Mouse (Mus musculus): ENCODE results near the gene Zfp367. TPM values are rescaled to one million over a fixed set of nuclear protein-coding genes. Genes with fewer than 3 reads are reported as not detected.

Zfp367 gene
- 10.8 and 13.1 TPM in 2 replicates for polyA plus RNA-seq (2015; fragmentation: Nextera tagmentation; extraction: Ambion mirVana)

- peaks cover 20% of the 10 kb centered on the region for H3K4me1 ChIP-seq (replicated peaks; ENCODE audit: control insufficient read depth, insufficient read depth, low read length)
- peak within 1 kb of the TSS; percentile 58 for H3K9ac ChIP-seq (replicated peaks; ENCODE audit: low read depth, low read length)
- H3K27ac ChIP-seq (ENCODE audit: low read length) = peak within 1 kb of the TSS; percentile 81
- H3K27me3 ChIP-seq (replicated peaks; ENCODE audit: control insufficient read depth, insufficient read depth, low read length) = peaks cover 2% of the 10 kb centered on the region; the same call in 1 of the 2 replicates
- peak within 1 kb of the TSS; percentile 78 for H3K4me3 ChIP-seq (replicated peaks; ENCODE audit: low read length)
- H3K4me2 ChIP-seq (ENCODE audit: low read length) = peak within 1 kb of the TSS; percentile 90
- no peaks in the 10 kb centered on the region for H3K9me3 ChIP-seq (ENCODE audit: control insufficient read depth, low read length)
- H3K36me3 ChIP-seq (ENCODE audit: control insufficient read depth, insufficient read depth) = no peaks in the 10 kb centered on the region
- WGBS = under 1% methylated on average over 56 of the region's 56 CpGs
- ATAC-seq = peak; percentile 98
Observed at GRCm38 (mm10) chr13:64153083-64153682, at the start of gene Zfp367. Zfp367 (minus strand) TSS chr13:64153202.

GRCm38 (mm10) chr13:64200911-64201310, 47.9 kb upstream of the Zfp367 start:
- Histone ChIP-seq H3K4me2 (ENCODE audit: low read length) (no peak overlapping the region), H3K27me3 (replicated peaks; ENCODE audit: control insufficient read depth, insufficient read depth, low read length) (no peaks in the 10 kb centered on the region), H3K4me1 (replicated peaks; ENCODE audit: control insufficient read depth, insufficient read depth, low read length) (no peaks in the 10 kb centered on the region), H3K4me3 (replicated peaks; ENCODE audit: low read length) (no peak overlapping the region), H3K36me3 (ENCODE audit: control insufficient read depth, insufficient read depth) (no peaks in the 10 kb centered on the region), H3K9ac (replicated peaks; ENCODE audit: low read depth, low read length) (no peak overlapping the region), H3K9me3 (ENCODE audit: control insufficient read depth, low read length) (no peaks in the 10 kb centered on the region), H3K27ac (ENCODE audit: low read length) (no peak overlapping the region)
- no peak for ATAC-seq
- 98% methylated on average over 4 of the region's 4 CpGs for WGBS

GRCm38 (mm10) chr13:64198310-64198709, 45.3 kb upstream of the Zfp367 start:
- no peak for ATAC-seq
- Histone ChIP-seq H3K9ac (replicated peaks; ENCODE audit: low read depth, low read length) (no peak overlapping the region), H3K9me3 (ENCODE audit: control insufficient read depth, low read length) (no peaks in the 10 kb centered on the region), H3K27ac (ENCODE audit: low read length) (no peak overlapping the region), H3K4me2 (ENCODE audit: low read length) (no peak overlapping the region), H3K4me3 (replicated peaks; ENCODE audit: low read length) (no peak overlapping the region), H3K36me3 (ENCODE audit: control insufficient read depth, insufficient read depth) (no peaks in the 10 kb centered on the region), H3K4me1 (replicated peaks; ENCODE audit: control insufficient read depth, insufficient read depth, low read length) (no peaks in the 10 kb centered on the region), H3K27me3 (replicated peaks; ENCODE audit: control insufficient read depth, insufficient read depth, low read length) (no peaks in the 10 kb centered on the region)
- 88% methylated on average over 4 of the region's 4 CpGs for WGBS

- H3K4me2 ChIP-seq (ENCODE audit: low read length) = no peak overlapping the region
- no peak overlapping the region for H3K9ac ChIP-seq (replicated peaks; ENCODE audit: low read depth, low read length)
- no peaks in the 10 kb centered on the region for H3K27me3 ChIP-seq (replicated peaks; ENCODE audit: control insufficient read depth, insufficient read depth, low read length)
- H3K36me3 ChIP-seq (ENCODE audit: control insufficient read depth, insufficient read depth) = no peaks in the 10 kb centered on the region
- 90% methylated on average over 6 of the region's 6 CpGs for WGBS
- H3K27ac ChIP-seq (ENCODE audit: low read length) = no peak overlapping the region
- H3K9me3 ChIP-seq (ENCODE audit: control insufficient read depth, low read length) = no peaks in the 10 kb centered on the region
- no peak for ATAC-seq
- H3K4me3 ChIP-seq (replicated peaks; ENCODE audit: low read length) = no peak overlapping the region
- H3K4me1 ChIP-seq (replicated peaks; ENCODE audit: control insufficient read depth, insufficient read depth, low read length) = no peaks in the 10 kb centered on the region
Observed at GRCm38 (mm10) chr13:64197899-64198298, 44.9 kb upstream of the Zfp367 start.

GRCm38 (mm10) chr13:64187065-64187464, 34.1 kb upstream of the Zfp367 start:
- Histone ChIP-seq H3K27ac (ENCODE audit: low read length) (no peak overlapping the region), H3K36me3 (ENCODE audit: control insufficient read depth, insufficient read depth) (no peaks in the 10 kb centered on the region), H3K9ac (replicated peaks; ENCODE audit: low read depth, low read length) (no peak overlapping the region), H3K4me1 (replicated peaks; ENCODE audit: control insufficient read depth, insufficient read depth, low read length) (no peaks in the 10 kb centered on the region), H3K27me3 (replicated peaks; ENCODE audit: control insufficient read depth, insufficient read depth, low read length) (no peaks in the 10 kb centered on the region), H3K9me3 (ENCODE audit: control insufficient read depth, low read length) (no peaks in the 10 kb centered on the region), H3K4me3 (replicated peaks; ENCODE audit: low read length) (no peak overlapping the region), H3K4me2 (ENCODE audit: low read length) (no peak overlapping the region)
- ATAC-seq = no peak

GRCm38 (mm10) chr13:64186516-64186915, 33.5 kb upstream of the Zfp367 start:
- WGBS = 95% methylated on average over 4 of the region's 4 CpGs

GRCm38 (mm10) chr13:64185586-64185985, 32.6 kb upstream of the Zfp367 start:
- H3K27me3 ChIP-seq (replicated peaks; ENCODE audit: control insufficient read depth, insufficient read depth, low read length) = no peaks in the 10 kb centered on the region
- 94% methylated on average over 9 of the region's 9 CpGs for WGBS
- H3K4me3 ChIP-seq (replicated peaks; ENCODE audit: low read length) = no peak overlapping the region
- ATAC-seq = no peak
- H3K36me3 ChIP-seq (ENCODE audit: control insufficient read depth, insufficient read depth) = no peaks in the 10 kb centered on the region
- H3K27ac ChIP-seq (ENCODE audit: low read length) = no peak overlapping the region
- no peaks in the 10 kb centered on the region for H3K9me3 ChIP-seq (ENCODE audit: control insufficient read depth, low read length)
- H3K4me2 ChIP-seq (ENCODE audit: low read length) = no peak overlapping the region
- H3K4me1 ChIP-seq (replicated peaks; ENCODE audit: control insufficient read depth, insufficient read depth, low read length) = no peaks in the 10 kb centered on the region
- no peak overlapping the region for H3K9ac ChIP-seq (replicated peaks; ENCODE audit: low read depth, low read length)

More at GRCm38 (mm10) chr13:64186516-64186915, 33.5 kb upstream of the Zfp367 start:
- Histone ChIP-seq H3K4me3 (replicated peaks; ENCODE audit: low read length) (no peak overlapping the region), H3K27ac (ENCODE audit: low read length) (no peak overlapping the region), H3K4me1 (replicated peaks; ENCODE audit: control insufficient read depth, insufficient read depth, low read length) (no peaks in the 10 kb centered on the region), H3K9ac (replicated peaks; ENCODE audit: low read depth, low read length) (no peak overlapping the region), H3K27me3 (replicated peaks; ENCODE audit: control insufficient read depth, insufficient read depth, low read length) (no peaks in the 10 kb centered on the region), H3K9me3 (ENCODE audit: control insufficient read depth, low read length) (no peaks in the 10 kb centered on the region), H3K36me3 (ENCODE audit: control insufficient read depth, insufficient read depth) (no peaks in the 10 kb centered on the region), H3K4me2 (ENCODE audit: low read length) (no peak overlapping the region)
- no peak for ATAC-seq

- Histone ChIP-seq H3K36me3 (ENCODE audit: control insufficient read depth, insufficient read depth) (no peaks in the 10 kb centered on the region), H3K4me2 (ENCODE audit: low read length) (no peak overlapping the region), H3K4me1 (replicated peaks; ENCODE audit: control insufficient read depth, insufficient read depth, low read length) (no peaks in the 10 kb centered on the region), H3K27me3 (replicated peaks; ENCODE audit: control insufficient read depth, insufficient read depth, low read length) (no peaks in the 10 kb centered on the region), H3K9ac (replicated peaks; ENCODE audit: low read depth, low read length) (no peak overlapping the region), H3K9me3 (ENCODE audit: control insufficient read depth, low read length) (no peaks in the 10 kb centered on the region), H3K27ac (ENCODE audit: low read length) (no peak overlapping the region), H3K4me3 (replicated peaks; ENCODE audit: low read length) (no peak overlapping the region)
- 82% methylated on average over 7 of the region's 7 CpGs for WGBS
- ATAC-seq = no peak
Observed at GRCm38 (mm10) chr13:64185176-64185575, 32.2 kb upstream of the Zfp367 start.

- Histone ChIP-seq H3K4me2 (ENCODE audit: low read length) (no peak overlapping the region), H3K9me3 (ENCODE audit: control insufficient read depth, low read length) (no peaks in the 10 kb centered on the region), H3K9ac (replicated peaks; ENCODE audit: low read depth, low read length) (no peak overlapping the region), H3K4me1 (replicated peaks; ENCODE audit: control insufficient read depth, insufficient read depth, low read length) (no peaks in the 10 kb centered on the region), H3K36me3 (ENCODE audit: control insufficient read depth, insufficient read depth) (no peaks in the 10 kb centered on the region), H3K27ac (ENCODE audit: low read length) (no peak overlapping the region), H3K4me3 (replicated peaks; ENCODE audit: low read length) (no peak overlapping the region), H3K27me3 (replicated peaks; ENCODE audit: control insufficient read depth, insufficient read depth, low read length) (no peaks in the 10 kb centered on the region)
- 82% methylated on average over 10 of the region's 10 CpGs for WGBS
- ATAC-seq = no peak
Observed at GRCm38 (mm10) chr13:64184361-64184760, 31.4 kb upstream of the Zfp367 start.

GRCm38 (mm10) chr13:64183583-64183982, 30.6 kb upstream of the Zfp367 start:
- Histone ChIP-seq H3K9ac (replicated peaks; ENCODE audit: low read depth, low read length) (no peak overlapping the region), H3K36me3 (ENCODE audit: control insufficient read depth, insufficient read depth) (no peaks in the 10 kb centered on the region), H3K27me3 (replicated peaks; ENCODE audit: control insufficient read depth, insufficient read depth, low read length) (no peaks in the 10 kb centered on the region), H3K4me1 (replicated peaks; ENCODE audit: control insufficient read depth, insufficient read depth, low read length) (no peaks in the 10 kb centered on the region), H3K4me2 (ENCODE audit: low read length) (no peak overlapping the region), H3K27ac (ENCODE audit: low read length) (no peak overlapping the region), H3K9me3 (ENCODE audit: control insufficient read depth, low read length) (no peaks in the 10 kb centered on the region), H3K4me3 (replicated peaks; ENCODE audit: low read length) (no peak overlapping the region)
- no peak for ATAC-seq
- WGBS = 86% methylated on average over 4 of the region's 4 CpGs

All from forebrain, embryonic 16.5 days (tissue).